Mouse (Mus musculus) liver, adult 2 months (tissue): ENCODE results near the gene Med23. TPM values are rescaled to one million over a fixed set of nuclear protein-coding genes. Genes with fewer than 3 reads are reported as not detected.

Experiments
- DNase-seq: peaks from one replicate; pipeline ENCODE4 v3.0.0-alpha.2; 2011; ENCODE audit warnings: low read depth, low spot score; ENCODE audit errors: extremely low read depth
- H3K27ac ChIP-seq: fragments of 200-500 bp; replicated peaks from 2 replicates; pipeline ENCODE4 v1.5.1; 2012; ENCODE audit warnings: low read depth, mild to moderate bottlenecking, control low read depth, inconsistent platforms, low read length; ENCODE audit not compliant: insufficient read depth
- H3K27me3 ChIP-seq: fragments of 200-500 bp; 2 replicates; pipeline ENCODE4 v1.6.1; 2012; ENCODE audit warnings: mild to moderate bottlenecking, moderate library complexity, low read length, inconsistent platforms; ENCODE audit not compliant: control insufficient read depth, insufficient read depth
- H3K36me3 ChIP-seq: fragments of 200-500 bp; 2 replicates; pipeline ENCODE4 v1.6.1; 2012; ENCODE audit warnings: low read length, inconsistent platforms; ENCODE audit not compliant: control insufficient read depth, insufficient read depth
- H3K4me1 ChIP-seq: fragments of 200-500 bp; 2 replicates; pipeline ENCODE4 v1.6.1; 2011; ENCODE audit warnings: low read length; ENCODE audit not compliant: control insufficient read depth, insufficient read depth
- H3K4me3 ChIP-seq: fragments of 200-500 bp; 2 replicates; pipeline ENCODE4 v1.5.1; 2011; ENCODE audit warnings: low read depth, mild to moderate bottlenecking, control low read depth, low read length, moderate library complexity; ENCODE audit not compliant: insufficient read depth
- H3K79me2 ChIP-seq: fragments of 200-500 bp; 2 replicates; pipeline ENCODE4 v1.6.1; 2012; ENCODE audit warnings: inconsistent platforms, mild to moderate bottlenecking, low read length, moderate library complexity; ENCODE audit not compliant: control insufficient read depth, insufficient read depth
- H3K9ac ChIP-seq: fragments of 200-500 bp; 2 replicates; pipeline ENCODE4 v1.6.1; 2012; ENCODE audit warnings: low read depth, mild to moderate bottlenecking, control low read depth, inconsistent platforms, low read length
- CTCF ChIP-seq: fragments of 200-500 bp; IDR thresholded peaks from 2 replicates; pipeline ENCODE4 v1.5.1; 2011; ENCODE audit warnings: low read depth, low read length, control low read depth
- POLR2A ChIP-seq: fragments of 200-500 bp; IDR thresholded peaks from 2 replicates; pipeline ENCODE4 v1.6.1; 2011; ENCODE audit warnings: low read length, control low read depth; ENCODE audit not compliant: insufficient read depth; ENCODE audit errors: extremely low read depth
- WGBS: fragments of 180-500 bp; shearing (Covaris S2); methylation state at CpG from one replicate; pipeline ENCODE4 v1.1.7; 2018; 5-methylcytosine and 5-hydroxymethylcytosine counted together
- polyA plus RNA-seq: library from polyadenylated mRNA; depleted of rRNA; stranded (reverse); fragments of >200 nt; gene quantifications from 2 replicates; pipeline ENCODE4 v1.2.3, GENCODE M21; 2012
- total RNA-seq: library from RNA; depleted of rRNA; stranded (reverse); fragments of >200 nt; gene quantifications from 2 replicates; pipeline ENCODE4 v1.2.3, GENCODE M21; 2014

Med23 gene
- total and polyA plus RNA-seq, 2 experiments, result 6.2 to 7.7 TPM

DNA sequence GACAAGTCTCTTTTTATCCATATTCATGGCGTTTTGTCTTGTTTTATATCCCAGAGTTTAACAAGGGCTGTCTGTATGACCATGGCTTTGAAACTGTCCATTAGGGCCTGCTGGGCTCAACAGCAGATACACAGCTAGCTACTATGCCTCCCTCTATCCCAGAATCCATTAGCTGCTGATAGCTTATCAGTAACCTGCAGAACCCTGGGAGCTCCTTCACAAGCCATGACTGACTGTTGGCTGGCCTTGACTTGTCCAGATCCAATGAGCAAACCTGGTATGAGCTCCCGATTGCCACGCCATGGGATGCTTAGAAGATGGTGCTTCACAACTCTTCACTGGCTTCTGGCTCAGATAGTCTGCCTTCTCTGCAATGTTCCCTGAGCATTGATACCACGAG is 29.0 kb upstream of the Med23 start:
- Histone ChIP-seq H3K79me2 (peaks cover 8% of the 10 kb centered on the region; the same call in 1 of the 2 replicates), H3K27ac (no peak overlapping the region), H3K27me3 (no peaks in the 10 kb centered on the region), H3K4me1 (peaks cover 22% of the 10 kb centered on the region), H3K36me3 (peaks cover 3% of the 10 kb centered on the region), H3K4me3 (no peak overlapping the region), H3K9ac (no peak overlapping the region)
- peak; percentile 61 for DNase-seq
- TF ChIP-seq CTCF (no peak), POLR2A (no peak)
- 61% methylated on average over 4 of the region's 4 CpGs for WGBS

DNA sequence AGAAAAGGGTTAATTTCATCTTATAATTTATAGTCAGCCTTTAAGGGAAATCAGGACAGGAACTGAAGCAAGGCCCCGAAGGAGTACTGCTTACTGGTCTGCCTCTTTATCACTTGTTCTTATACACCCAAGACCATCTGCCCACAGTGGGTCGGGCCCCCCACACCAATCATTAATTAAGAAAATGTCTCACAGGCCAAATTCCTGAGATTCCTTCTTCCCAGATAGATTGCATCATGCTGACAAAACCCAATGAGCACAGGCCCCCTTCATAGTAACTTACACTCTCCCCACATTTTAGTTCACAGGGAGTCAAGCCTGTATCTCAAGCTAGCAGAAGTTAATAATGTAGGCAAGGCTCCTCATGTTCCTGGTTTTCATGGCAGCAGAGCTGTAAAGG is 27.8 kb upstream of the Med23 start:
- H3K36me3 ChIP-seq, result peaks cover 3% of the 10 kb centered on the region
- 14% methylated on average over 2 of the region's 2 CpGs for WGBS
- peaks cover 8% of the 10 kb centered on the region; the same call in 1 of the 2 replicates for H3K79me2 ChIP-seq
- H3K9ac ChIP-seq, result peak overlapping the region; percentile 70
- DNase-seq, result peak; percentile 65
- peak overlapping the region; percentile 100 for H3K27ac ChIP-seq
- peak overlapping the region; percentile 52 for H3K4me3 ChIP-seq
- peaks cover 20% of the 10 kb centered on the region for H3K4me1 ChIP-seq
- no peaks in the 10 kb centered on the region for H3K27me3 ChIP-seq
- TF ChIP-seq POLR2A, result no peak

GRCm38 (mm10) chr10:24842676-24843075 is 27.1 kb upstream of the Med23 start, which contains the start of gene Enpp3:
Gene Enpp3, minus strand, starts transcription at chr10:24842823.
- H3K9ac ChIP-seq, result peak within 1 kb of the TSS; percentile 70
- peaks cover 8% of the 10 kb centered on the region; the same call in 1 of the 2 replicates for H3K79me2 ChIP-seq
- DNase-seq, result peak; percentile 93
- peak within 1 kb of the TSS; percentile 52 for H3K4me3 ChIP-seq
- H3K27me3 ChIP-seq, result no peaks in the 10 kb centered on the region
- peaks cover 20% of the 10 kb centered on the region for H3K4me1 ChIP-seq
- H3K27ac ChIP-seq, result peak within 1 kb of the TSS; percentile 100
- WGBS, result 26% methylated on average over 1 of the region's 1 CpGs
- peaks cover 3% of the 10 kb centered on the region for H3K36me3 ChIP-seq
- no peak for TF ChIP-seq CTCF

DNA sequence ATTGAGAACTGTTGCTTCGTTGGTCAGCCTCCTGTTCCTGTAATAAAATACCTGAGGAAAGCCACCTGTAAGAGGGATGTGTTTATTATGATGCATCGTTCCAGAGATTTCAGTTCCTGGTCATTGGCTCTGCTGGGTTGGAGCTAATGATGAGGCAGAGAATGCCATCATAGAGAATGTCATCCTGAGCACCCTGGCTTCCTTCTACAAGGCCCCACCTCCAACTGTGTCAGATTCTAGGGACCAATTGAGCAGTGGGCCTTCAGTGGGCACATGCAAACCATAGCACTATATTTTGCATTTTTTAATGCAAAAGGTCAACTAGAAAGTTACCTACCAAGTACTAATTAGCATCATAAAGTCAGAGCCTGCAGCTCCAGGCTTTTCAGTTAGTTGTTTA is 6.6 kb upstream of the Med23 start:
- Histone ChIP-seq H3K79me2 (no peaks in the 10 kb centered on the region), H3K4me1 (no peaks in the 10 kb centered on the region), H3K4me3 (no peak overlapping the region), H3K9ac (no peak overlapping the region), H3K27ac (no peak overlapping the region), H3K27me3 (no peaks in the 10 kb centered on the region), H3K36me3 (no peaks in the 10 kb centered on the region)
- WGBS, result 85% methylated on average over 2 of the region's 2 CpGs
- TF ChIP-seq CTCF (no peak), POLR2A (no peak)
- DNase-seq, result no peak

GRCm38 (mm10) chr10:24864434-24864833 is 5.4 kb upstream of the Med23 start:
- WGBS, result 72% methylated on average over 6 of the region's 6 CpGs
- no peaks in the 10 kb centered on the region for H3K36me3 ChIP-seq
- no peak overlapping the region for H3K9ac ChIP-seq
- no peaks in the 10 kb centered on the region for H3K79me2 ChIP-seq
- no peak for DNase-seq
- H3K4me3 ChIP-seq, result no peak overlapping the region
- no peak overlapping the region for H3K27ac ChIP-seq
- TF ChIP-seq CTCF (peak; percentile 27; the same call in 1 of the 2 replicates), POLR2A (no peak)
- no peaks in the 10 kb centered on the region for H3K27me3 ChIP-seq
- H3K4me1 ChIP-seq, result no peaks in the 10 kb centered on the region

DNA sequence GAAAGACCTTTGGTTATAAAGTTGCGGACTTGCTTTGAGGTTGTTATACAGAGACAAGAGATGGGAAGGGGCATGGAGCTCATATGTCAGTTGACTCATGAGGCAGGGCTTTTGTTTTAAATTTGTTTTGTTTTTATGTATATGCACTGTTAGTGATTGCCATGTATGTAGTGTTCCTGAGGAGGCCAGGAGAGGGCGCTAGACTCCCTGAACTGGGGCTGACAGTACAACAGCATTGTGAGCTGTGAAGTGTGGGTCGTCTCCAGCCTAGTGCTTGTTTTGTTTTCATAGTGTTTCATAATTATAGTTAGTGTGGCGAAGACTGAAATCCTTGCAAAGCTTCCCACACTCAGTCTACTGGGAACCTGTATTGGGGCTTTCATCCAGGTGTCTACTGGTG is 3.8 kb downstream of the Med23 start:
- H3K4me3 ChIP-seq, result no peak overlapping the region
- no peak overlapping the region for H3K9ac ChIP-seq
- peaks cover 38% of the 10 kb centered on the region for H3K36me3 ChIP-seq
- WGBS, result 76% methylated on average over 4 of the region's 4 CpGs
- H3K4me1 ChIP-seq, result no peaks in the 10 kb centered on the region
- TF ChIP-seq CTCF, result peak; percentile 43; the same call in 1 of the 2 replicates
- TF ChIP-seq POLR2A, result no peak
- H3K27me3 ChIP-seq, result no peaks in the 10 kb centered on the region
- no peak overlapping the region for H3K27ac ChIP-seq
- no peak for DNase-seq
- peaks cover 3% of the 10 kb centered on the region; the same call in 1 of the 2 replicates for H3K79me2 ChIP-seq
